Mouse (Mus musculus): ENCODE data around the gene F10. TPM values are rescaled to one million over a fixed set of nuclear protein-coding genes. Genes with fewer than 3 reads are reported as not detected.
"Not testable (repeated sequence)": the region's sequence is repeated elsewhere in the genome, so short reads cannot be mapped to it uniquely, and the experiment has no call there.

The F10 gene
- polyA plus RNA-seq, 1 experiment from 2014 or later = 0.08 TPM

GRCm38 (mm10) chr8:13047652-13048051 is 10.5 kb downstream of the F10 start:
- H3K4me3 ChIP-seq (replicated peaks; ENCODE audit: low read length) = no peak overlapping the region
- H3K36me3 ChIP-seq (replicated peaks; ENCODE audit: control insufficient read depth, insufficient read depth) = no peaks in the 10 kb centered on the region
- no peak overlapping the region for H3K27ac ChIP-seq
- H3K9me3 ChIP-seq (ENCODE audit: control insufficient read depth, low read length) = peaks cover 13% of the 10 kb centered on the region; the same call in 1 of the 2 replicates
- ATAC-seq (ENCODE audit: low FRiP score) = no peak
- WGBS = 53% methylated on average over 5 of the region's 5 CpGs
- no peaks in the 10 kb centered on the region for H3K27me3 ChIP-seq (ENCODE audit: control insufficient read depth, insufficient read depth, low read length)
- no peaks in the 10 kb centered on the region for H3K4me1 ChIP-seq (replicated peaks; ENCODE audit: control insufficient read depth, insufficient read depth, low read length)
- DNase-seq (ENCODE audit: low spot score) = no peak
- H3K4me2 ChIP-seq (replicated peaks) = no peak overlapping the region
- no peak overlapping the region for H3K9ac ChIP-seq

- H3K27me3 ChIP-seq (ENCODE audit: control insufficient read depth, insufficient read depth, low read length) = no peaks in the 10 kb centered on the region
These were observed 13.4 kb downstream of the F10 start for GRCm38 (mm10) chr8:13050550-13050949.

GRCm38 (mm10) chr8:13057351-13057750 is 20.2 kb downstream of the F10 start:
- H3K27me3 ChIP-seq (ENCODE audit: control insufficient read depth, insufficient read depth, low read length) = no peaks in the 10 kb centered on the region
- ATAC-seq (ENCODE audit: low FRiP score) (no peak), DNase-seq (ENCODE audit: low spot score) (no peak)
- no peaks in the 10 kb centered on the region for H3K36me3 ChIP-seq (replicated peaks; ENCODE audit: control insufficient read depth, insufficient read depth)
- H3K9ac ChIP-seq = no peak overlapping the region
- no peak overlapping the region for H3K4me2 ChIP-seq (replicated peaks)
- H3K9me3 ChIP-seq (ENCODE audit: control insufficient read depth, low read length) = no peaks in the 10 kb centered on the region
- H3K27ac ChIP-seq = no peak overlapping the region
- 93% methylated on average over 4 of the region's 4 CpGs for whole genome bisulfite sequencing
- no peak overlapping the region for H3K4me3 ChIP-seq (replicated peaks; ENCODE audit: low read length)
- no peaks in the 10 kb centered on the region for H3K4me1 ChIP-seq (replicated peaks; ENCODE audit: control insufficient read depth, insufficient read depth, low read length)

More at GRCm38 (mm10) chr8:13050550-13050949, 13.4 kb downstream of the F10 start:
- ATAC-seq (ENCODE audit: low FRiP score) (no peak), DNase-seq (ENCODE audit: low spot score) (no peak)
- no peak overlapping the region for H3K27ac ChIP-seq
- no peak overlapping the region for H3K9ac ChIP-seq
- no peak overlapping the region for H3K4me2 ChIP-seq (replicated peaks)
- no peak overlapping the region for H3K4me3 ChIP-seq (replicated peaks; ENCODE audit: low read length)
- WGBS = 72% methylated on average over 10 of the region's 10 CpGs
- H3K36me3 ChIP-seq (replicated peaks; ENCODE audit: control insufficient read depth, insufficient read depth) = no peaks in the 10 kb centered on the region
- H3K9me3 ChIP-seq (ENCODE audit: control insufficient read depth, low read length) = peaks cover 13% of the 10 kb centered on the region; the same call in 1 of the 2 replicates
- no peaks in the 10 kb centered on the region for H3K4me1 ChIP-seq (replicated peaks; ENCODE audit: control insufficient read depth, insufficient read depth, low read length)

GRCm38 (mm10) chr8:13060441-13061150 is 23.5 kb downstream of the F10 start, which contains the start of gene Proz:
Gene Proz (plus strand): TSS chr8:13060914.
- no peaks in the 10 kb centered on the region for H3K4me1 ChIP-seq (replicated peaks; ENCODE audit: control insufficient read depth, insufficient read depth, low read length)
- ATAC-seq (ENCODE audit: low FRiP score) (no peak), DNase-seq (ENCODE audit: low spot score) (no peak)
- 81% methylated on average over 17 of the region's 17 CpGs for WGBS
- no peaks in the 10 kb centered on the region for H3K27me3 ChIP-seq (ENCODE audit: control insufficient read depth, insufficient read depth, low read length)
- H3K9me3 ChIP-seq (ENCODE audit: control insufficient read depth, low read length) = no peaks in the 10 kb centered on the region
- no peak within 1 kb of the TSS for H3K9ac ChIP-seq
- H3K27ac ChIP-seq = no peak within 1 kb of the TSS
- H3K4me3 ChIP-seq (replicated peaks; ENCODE audit: low read length) = no peak within 1 kb of the TSS
- no peak within 1 kb of the TSS for H3K4me2 ChIP-seq (replicated peaks)
- H3K36me3 ChIP-seq (replicated peaks; ENCODE audit: control insufficient read depth, insufficient read depth) = no peaks in the 10 kb centered on the region

GRCm38 (mm10) chr8:13063112-13063511 is 26.0 kb downstream of the F10 start:
- H3K9ac ChIP-seq = no peak overlapping the region
- H3K9me3 ChIP-seq (ENCODE audit: control insufficient read depth, low read length) = no peaks in the 10 kb centered on the region
- 85% methylated on average over 16 of the region's 16 CpGs for WGBS
- H3K27me3 ChIP-seq (ENCODE audit: control insufficient read depth, insufficient read depth, low read length) = no peaks in the 10 kb centered on the region
- no peak overlapping the region for H3K4me3 ChIP-seq (replicated peaks; ENCODE audit: low read length)
- H3K4me1 ChIP-seq (replicated peaks; ENCODE audit: control insufficient read depth, insufficient read depth, low read length) = no peaks in the 10 kb centered on the region
- no peak for ATAC-seq (ENCODE audit: low FRiP score)
- DNase-seq (ENCODE audit: low spot score) = no peak
- H3K27ac ChIP-seq = no peak overlapping the region
- no peaks in the 10 kb centered on the region for H3K36me3 ChIP-seq (replicated peaks; ENCODE audit: control insufficient read depth, insufficient read depth)
- H3K4me2 ChIP-seq (replicated peaks) = no peak overlapping the region

- Histone ChIP-seq H3K4me1 (replicated peaks; ENCODE audit: control insufficient read depth, insufficient read depth, low read length) (no peaks in the 10 kb centered on the region), H3K9ac (no peak overlapping the region), H3K4me3 (replicated peaks; ENCODE audit: low read length) (no peak overlapping the region), H3K9me3 (ENCODE audit: control insufficient read depth, low read length) (no peaks in the 10 kb centered on the region), H3K4me2 (replicated peaks) (no peak overlapping the region), H3K36me3 (replicated peaks; ENCODE audit: control insufficient read depth, insufficient read depth) (peaks cover 54% of the 10 kb centered on the region), H3K27ac (no peak overlapping the region), H3K27me3 (ENCODE audit: control insufficient read depth, insufficient read depth, low read length) (no peaks in the 10 kb centered on the region)
- no peak for ATAC-seq (ENCODE audit: low FRiP score)
- no peak for DNase-seq (ENCODE audit: low spot score)
- 93% methylated on average over 11 of the region's 11 CpGs for WGBS
These were observed 36.1 kb downstream of the F10 start for GRCm38 (mm10) chr8:13073255-13073654.

GRCm38 (mm10) chr8:13075044-13075443 is 37.9 kb downstream of the F10 start:
- WGBS = 95% methylated on average over 8 of the region's 8 CpGs
- ATAC-seq (ENCODE audit: low FRiP score) = no peak
- no peak overlapping the region for H3K9ac ChIP-seq
- no peaks in the 10 kb centered on the region for H3K9me3 ChIP-seq (ENCODE audit: control insufficient read depth, low read length)
- H3K4me3 ChIP-seq (replicated peaks; ENCODE audit: low read length) = no peak overlapping the region
- H3K27me3 ChIP-seq (ENCODE audit: control insufficient read depth, insufficient read depth, low read length) = no peaks in the 10 kb centered on the region
- H3K4me2 ChIP-seq (replicated peaks) = no peak overlapping the region
- H3K27ac ChIP-seq = no peak overlapping the region
- H3K36me3 ChIP-seq (replicated peaks; ENCODE audit: control insufficient read depth, insufficient read depth) = peaks cover 72% of the 10 kb centered on the region
- no peaks in the 10 kb centered on the region for H3K4me1 ChIP-seq (replicated peaks; ENCODE audit: control insufficient read depth, insufficient read depth, low read length)
- DNase-seq (ENCODE audit: low spot score) = no peak

- H3K27me3 ChIP-seq (ENCODE audit: control insufficient read depth, insufficient read depth, low read length); H3K4me1 ChIP-seq (replicated peaks; ENCODE audit: control insufficient read depth, insufficient read depth, low read length); H3K27ac ChIP-seq; H3K4me2 ChIP-seq (replicated peaks); H3K4me3 ChIP-seq (replicated peaks; ENCODE audit: low read length); ATAC-seq (ENCODE audit: low FRiP score); DNase-seq (ENCODE audit: low spot score); H3K9me3 ChIP-seq (ENCODE audit: control insufficient read depth, low read length); H3K9ac ChIP-seq: not testable (repeated sequence)
- 100% methylated on average over 1 of the region's 1 CpGs for WGBS
- H3K36me3 ChIP-seq (replicated peaks; ENCODE audit: control insufficient read depth, insufficient read depth) = peaks cover 78% of the 10 kb centered on the region
These were observed 38.5 kb downstream of the F10 start for GRCm38 (mm10) chr8:13075579-13075978.

GRCm38 (mm10) chr8:13077542-13077941 is 40.4 kb downstream of the F10 start:
- Histone ChIP-seq H3K4me2 (replicated peaks) (no peak overlapping the region), H3K27me3 (ENCODE audit: control insufficient read depth, insufficient read depth, low read length) (no peaks in the 10 kb centered on the region), H3K4me1 (replicated peaks; ENCODE audit: control insufficient read depth, insufficient read depth, low read length) (no peaks in the 10 kb centered on the region), H3K4me3 (replicated peaks; ENCODE audit: low read length) (no peak overlapping the region), H3K27ac (no peak overlapping the region), H3K9ac (no peak overlapping the region), H3K9me3 (ENCODE audit: control insufficient read depth, low read length) (no peaks in the 10 kb centered on the region), H3K36me3 (replicated peaks; ENCODE audit: control insufficient read depth, insufficient read depth) (peaks cover 97% of the 10 kb centered on the region)
- DNase-seq (ENCODE audit: low spot score) (no peak), ATAC-seq (ENCODE audit: low FRiP score) (no peak)
- 88% methylated on average over 7 of the region's 7 CpGs for WGBS
